8 mouse cellular contexts compared by ENCODE assay signal in genomic region chr10:70520143-70521131, GRCm38 (mm10).
DNase-seq lines count a peak whose midpoint lies in the region; ATAC-seq lines count a peak whose summit lies in the region.

No protein-coding gene starts in this region.

- peak overlapping the region; percentile 92 for H3K4me2 ChIP-seq in forebrain, embryonic 14.5 days (ENCODE audit: low read length)
- peak overlapping the region; percentile 93 for H3K4me2 ChIP-seq in limb, embryonic 15.5 days
- peak overlapping the region; percentile 93 for H3K4me2 ChIP-seq in neural tube, embryonic 14.5 days (ENCODE audit: low read depth, low read length)

- H3K9me3 ChIP-seq in forebrain, embryonic 14.5 days (replicated peaks; ENCODE audit: control insufficient read depth, low read length) = no peaks in the 10 kb centered on the region
- H3K9me3 ChIP-seq in limb, embryonic 15.5 days = no peaks in the 10 kb centered on the region
- no peaks in the 10 kb centered on the region for H3K9me3 ChIP-seq in neural tube, embryonic 14.5 days (ENCODE audit: control insufficient read depth, low read length)

- H3K36me3 ChIP-seq in forebrain, embryonic 14.5 days (ENCODE audit: control insufficient read depth, insufficient read depth, low read length) = no peaks in the 10 kb centered on the region
- H3K36me3 ChIP-seq in limb, embryonic 15.5 days = no peaks in the 10 kb centered on the region
- no peaks in the 10 kb centered on the region for H3K36me3 ChIP-seq in neural tube, embryonic 14.5 days (ENCODE audit: control insufficient read depth, insufficient read depth, low read length)

- no peaks in the 10 kb centered on the region for H3K27me3 ChIP-seq in forebrain, embryonic 14.5 days (replicated peaks; ENCODE audit: control insufficient read depth, insufficient read depth, low read length)
- H3K27me3 ChIP-seq in limb, embryonic 15.5 days = no peaks in the 10 kb centered on the region
- H3K27me3 ChIP-seq in neural tube, embryonic 14.5 days (ENCODE audit: control insufficient read depth, insufficient read depth, low read length) = no peaks in the 10 kb centered on the region

- ATAC-seq in cerebellum, adult (ENCODE audit: insufficient number of reproducible peaks, low FRiP score, low TSS enrichment) = peak; percentile 49; the same call in 1 of the 2 replicates
- ATAC-seq in forebrain, embryonic 14.5 days = peak; percentile 87
- no peak for ATAC-seq in limb, embryonic 15.5 days (ENCODE audit: insufficient number of reproducible peaks, low FRiP score, low TSS enrichment, low read depth)
- ATAC-seq in neural tube, embryonic 14.5 days (ENCODE audit: low read depth) = peak; percentile 89

- H3K4me3 ChIP-seq in forebrain, embryonic 14.5 days (ENCODE audit: low read depth, low read length) = peak overlapping the region; percentile 41
- H3K4me3 ChIP-seq in limb, embryonic 15.5 days = peak overlapping the region; percentile 45
- peak overlapping the region; percentile 47 for H3K4me3 ChIP-seq in neural tube, embryonic 14.5 days (ENCODE audit: low read depth, low read length)

- intact Hi-C loops in heart, postnatal 36 days (cut with DNase I) = no loop called here

- H3K9ac ChIP-seq in forebrain, embryonic 14.5 days (ENCODE audit: low read length) = peak overlapping the region; percentile 70
- H3K9ac ChIP-seq in limb, embryonic 15.5 days = no peak overlapping the region
- peak overlapping the region; percentile 62 for H3K9ac ChIP-seq in neural tube, embryonic 14.5 days (replicated peaks; ENCODE audit: low read depth, low read length)

- DNase-seq in cerebellum, adult 9-10 months = no peak
- DNase-seq in brain, adult 2 months (ENCODE audit: low read depth, low spot score) = peak; percentile 88
- peak; percentile 78 for DNase-seq in forebrain, embryonic 14.5 days (ENCODE audit: low spot score)
- DNase-seq in heart, postnatal 36 days = peak; percentile 30 to 45
- DNase-seq in thymus, postnatal 10 days (ENCODE audit: low spot score in 2 of 2) = no peak

- peaks cover 7% of the 10 kb centered on the region; the same call in 1 of the 2 replicates for H3K4me1 ChIP-seq in forebrain, embryonic 14.5 days (ENCODE audit: control insufficient read depth, insufficient read depth, low read length)
- H3K4me1 ChIP-seq in limb, embryonic 15.5 days = peaks cover 20% of the 10 kb centered on the region
- H3K4me1 ChIP-seq in neural tube, embryonic 14.5 days (ENCODE audit: control insufficient read depth, insufficient read depth, low read length) = peaks cover 16% of the 10 kb centered on the region

- peak overlapping the region; percentile 67 for H3K27ac ChIP-seq in forebrain, embryonic 14.5 days (ENCODE audit: low read depth, low read length)
- H3K27ac ChIP-seq in limb, embryonic 15.5 days = peak overlapping the region; percentile 63
- peak overlapping the region; percentile 60 for H3K27ac ChIP-seq in neural tube, embryonic 14.5 days (ENCODE audit: low read depth, low read length)

- under 1% methylated on average over 38 of the region's 38 CpGs for WGBS in forebrain, embryonic 14.5 days
- WGBS in limb, embryonic 15.5 days = under 1% methylated on average over 38 of the region's 38 CpGs
- WGBS in neural tube, embryonic 14.5 days = 1% methylated on average over 38 of the region's 38 CpGs

Comparison
In these comparisons a context has a peak if more than half of its experiments do, and no peak if none do; other contexts are left out.
1. DNase-seq: peak in brain, adult 2 months (single experiment), forebrain, embryonic 14.5 days (single experiment) and heart, postnatal 36 days (2 of 2); none in cerebellum, adult 9-10 months (single experiment) and thymus, postnatal 10 days (0 of 2).
2. Peak in every context shown above with its lines, with median percentiles within 50 percentile points of each other: H3K27ac ChIP-seq, H3K4me2 ChIP-seq and H3K4me3 ChIP-seq.